ENCODE assay signal across 8 mouse cellular contexts in the genomic region with DNA sequence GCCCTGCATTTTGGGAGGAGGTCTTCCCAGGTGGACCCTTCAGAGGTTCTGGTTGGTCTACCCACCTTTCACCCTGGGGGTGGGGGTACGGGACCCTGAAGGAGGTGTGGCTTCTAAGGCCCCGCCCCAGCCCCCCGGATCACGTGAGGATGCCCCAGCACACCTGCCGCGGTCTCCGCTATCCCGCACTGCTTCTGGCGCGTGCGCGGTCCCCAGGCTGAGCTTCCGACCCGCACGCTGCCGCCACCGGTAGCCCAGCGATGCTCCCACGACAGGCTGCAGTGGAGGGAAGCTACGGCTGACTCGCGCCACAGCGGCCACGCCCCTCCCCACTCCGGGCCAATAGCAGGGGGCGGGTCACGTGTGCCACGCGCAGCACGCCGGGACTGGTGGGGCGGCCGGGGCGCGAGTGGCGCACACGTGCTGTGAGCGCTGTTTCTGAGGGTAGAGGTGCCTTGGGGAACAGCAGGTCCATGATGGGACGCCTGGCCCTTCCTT. TPM values are rescaled to one million over a fixed set of nuclear protein-coding genes. Genes with fewer than 3 reads are reported as not detected.
A peak's percentile ranks its signal among the peaks of the same experiment; 100 is the strongest.
DNase-seq lines count a peak whose midpoint lies in the region; ATAC-seq and TF ChIP-seq lines count a peak whose summit lies in the region.

Gene Foxred2 (minus strand): TSS at position 319 of the 498 bp plus-strand sequence.

- DNase-seq in Patski (ENCODE audit: low read depth, low spot score), result no peak
- peak; percentile 93 to 96 for DNase-seq in cerebellum, postnatal 25 days
- DNase-seq in frontal cortex, postnatal 25 days (ENCODE audit: low spot score in 2 of 2), result peak; percentile 63 to 76
- DNase-seq in left cerebral cortex, adult 18-20 months (ENCODE audit: low spot score in 2 of 2), result peak; percentile 83 to 89
- DNase-seq in lung, postnatal 4 days, result peak; percentile 88 to 91
- DNase-seq in right cerebral cortex, adult 18-20 months, result peak; percentile 90
- peak; percentile 58 for DNase-seq in urinary bladder, adult 2 months (ENCODE audit: low spot score)

- in situ Hi-C loops in Patski (cut with MboI; ENCODE audit: low pct_unique_long_range_greater_than_20kb), result no loop called here

- H3K4me1 ChIP-seq in hindbrain, embryonic 13.5 days (replicated peaks), result peaks cover 36% of the 10 kb centered on the region

- peak within 1 kb of the TSS; percentile 78 for H3K9ac ChIP-seq in hindbrain, embryonic 13.5 days

- peak within 1 kb of the TSS; percentile 79 for H3K27ac ChIP-seq in hindbrain, embryonic 13.5 days

- POLR2A ChIA-PET in Patski (lab: Charles Lee), result interaction anchor here (0.6 to 3.6 kb wide), 4 partner anchors 11 to 127 kb away, joined by 3 to 24 read pairs (median 6); partner anchors contain the start of gene Eif3d

- no peak for TF ChIP-seq CTCF in Patski (IDR thresholded peaks at IDR 0.05)

- no peak for ATAC-seq in Patski
- peak; percentile 94 for ATAC-seq in hindbrain, embryonic 13.5 days (ENCODE audit: low FRiP score)

- under 1% methylated on average over 39 of the region's 39 CpGs for WGBS in hindbrain, embryonic 13.5 days

- CTCF ChIA-PET in Patski (lab: Charles Lee), result interaction anchor here (0.6 to 2.8 kb wide), 3 partner anchors 11 to 22 kb away, joined by 3 to 11 read pairs (median 4); partner anchors contain the start of gene Eif3d

- peak within 1 kb of the TSS; percentile 52 for H3K4me3 ChIP-seq in hindbrain, embryonic 13.5 days

- no peaks in the 10 kb centered on the region for H3K9me3 ChIP-seq in hindbrain, embryonic 13.5 days

- peaks cover 55% of the 10 kb centered on the region for H3K36me3 ChIP-seq in hindbrain, embryonic 13.5 days

- H3K27me3 ChIP-seq in Patski, result no peaks in the 10 kb centered on the region
- H3K27me3 ChIP-seq in hindbrain, embryonic 13.5 days, result peaks cover 9% of the 10 kb centered on the region

- peak within 1 kb of the TSS; percentile 88 for H3K4me2 ChIP-seq in hindbrain, embryonic 13.5 days

RNA-seq across cellular contexts. Expression of gene Foxred2, which starts in this region (rescaled TPM):
- 16.1 TPM for polyA plus RNA-seq in Patski (2021)
- 6.2 and 7.4 TPM in 2 replicates for polyA plus RNA-seq in hindbrain, embryonic 13.5 days (2015; fragmentation: Nextera tagmentation; extraction: Ambion mirVana)
- total RNA-seq in left cerebral cortex, adult 18-20 months (2021), result 10 to 100 TPM; 10.6 to 14.0 TPM
- polyA plus RNA-seq in urinary bladder, adult 2 months (2012; rRNA removed), result 5.2 and 5.5 TPM in 2 replicates
